Mouse (Mus musculus): ENCODE results near the gene Hexim2.

Hexim2 gene

DNA sequence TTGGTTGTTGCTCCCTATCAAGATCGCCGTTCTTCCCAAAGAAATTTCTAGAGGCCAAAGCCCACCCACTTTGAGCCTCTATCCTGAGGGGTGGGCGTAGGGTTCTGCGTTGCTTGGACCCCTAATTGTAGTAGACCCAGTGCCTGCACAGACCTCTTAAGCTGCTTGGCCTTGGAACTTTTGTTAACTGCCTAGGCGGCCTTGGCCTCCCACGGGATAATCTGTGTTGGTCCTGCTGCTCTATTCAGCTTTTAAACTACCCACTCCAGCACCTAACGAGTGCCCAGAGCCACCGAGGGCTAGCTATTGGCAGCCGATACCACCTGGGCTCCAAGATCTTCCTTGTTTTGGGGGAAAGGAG is 19.7 kb upstream of the Hexim2 start:
- no peak for DNase-seq

GRCm38 (mm10) chr11:103113005-103113404 is 19.2 kb upstream of the Hexim2 start:
- no peak for DNase-seq

- no peak for DNase-seq
These were observed 18.5 kb upstream of the Hexim2 start for GRCm38 (mm10) chr11:103113771-103114170.

- no peak for DNase-seq
These were observed 17.8 kb upstream of the Hexim2 start for GRCm38 (mm10) chr11:103114270-103114943.

DNA sequence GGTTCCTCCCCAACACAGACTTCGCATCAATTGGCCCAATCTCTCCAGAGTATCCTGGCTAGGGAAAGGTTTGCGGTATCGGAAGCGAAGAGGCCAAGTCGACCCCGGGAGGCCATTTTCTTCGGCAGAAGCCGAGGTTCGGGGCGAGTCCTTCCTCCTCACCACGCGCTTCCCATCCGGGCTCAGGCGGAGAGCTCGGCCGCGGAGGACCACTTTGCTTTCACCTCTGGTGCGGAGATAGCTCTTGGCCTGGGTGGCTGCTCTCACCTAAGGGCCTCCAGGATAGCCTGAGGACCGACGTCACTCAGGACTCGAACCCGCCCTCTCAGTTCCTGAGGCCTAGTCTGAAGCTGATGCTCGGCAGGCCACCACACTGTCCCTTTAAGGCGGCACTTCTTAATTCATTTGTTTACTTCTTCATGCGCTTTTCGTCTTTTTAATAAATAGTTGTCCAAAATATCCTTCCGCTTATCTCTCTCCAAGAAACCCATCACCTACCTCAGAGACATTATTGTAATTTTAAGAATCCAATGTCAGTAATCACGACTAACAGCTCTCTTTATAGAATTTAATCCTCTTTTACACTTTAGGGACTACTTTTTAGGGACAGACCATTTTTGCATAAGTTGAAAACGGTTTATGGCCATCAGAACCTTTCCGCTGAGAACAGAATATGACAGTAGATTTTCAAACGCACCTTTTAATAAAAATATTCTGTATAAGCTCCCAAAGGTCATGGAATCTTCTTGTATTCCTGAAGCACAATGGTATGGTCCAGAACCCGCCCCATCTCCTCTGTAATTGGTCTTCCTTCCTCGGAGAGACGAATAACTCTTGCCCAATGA is 16.8 kb upstream of the Hexim2 start:
- DNase-seq: peak; percentile 84

DNA sequence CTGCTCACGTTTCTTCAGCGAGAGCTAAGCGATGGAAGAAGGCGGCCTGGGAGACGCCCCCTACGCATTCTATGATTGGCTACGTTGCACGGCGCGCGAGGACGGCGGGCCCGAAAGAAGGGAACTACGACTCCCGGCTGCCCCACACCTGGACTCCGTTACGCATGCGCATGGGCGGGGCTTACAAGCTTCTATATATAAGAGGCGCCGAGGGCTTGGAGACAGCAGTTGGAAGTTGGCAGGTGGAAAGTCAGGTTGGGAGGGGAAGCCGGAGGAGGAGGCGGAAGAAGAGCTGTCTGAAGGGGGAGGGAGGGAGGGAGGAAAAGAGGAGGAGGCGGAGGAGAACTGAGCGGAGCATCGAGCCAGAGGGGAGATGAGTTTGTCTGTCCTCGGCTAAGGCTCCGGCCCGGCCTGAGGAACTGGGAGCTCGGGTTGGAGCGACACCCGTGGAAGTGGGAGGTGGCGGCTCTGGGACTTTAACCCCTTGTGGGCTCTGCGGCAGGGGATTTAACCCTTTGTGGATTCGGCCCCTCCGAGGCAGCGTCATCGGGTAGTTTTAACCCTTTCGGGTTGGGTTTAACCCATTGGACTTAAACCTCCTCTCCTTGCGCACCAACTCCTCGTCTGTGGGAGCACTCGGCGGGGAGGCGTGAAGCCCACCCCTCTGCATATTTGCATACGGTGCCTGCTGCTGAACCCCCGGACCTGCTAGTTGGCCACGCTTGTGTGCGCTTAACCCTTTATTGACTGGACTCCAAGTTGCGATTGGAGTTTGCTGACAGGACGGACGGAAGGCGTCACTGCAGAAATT is 16.0 kb upstream of the Hexim2 start, which contains the start of gene Hexim1:
Gene Hexim1, plus strand, starts transcription at position 224 of the 811 bp plus-strand sequence.
- peak; percentile 100 for DNase-seq

GRCm38 (mm10) chr11:103116959-103117590 is 15.2 kb upstream of the Hexim2 start:
- DNase-seq: peak; percentile 88

GRCm38 (mm10) chr11:103117591-103118009 is 14.6 kb upstream of the Hexim2 start:
- peak; percentile 58 for DNase-seq

GRCm38 (mm10) chr11:103118866-103119265 is 13.4 kb upstream of the Hexim2 start:
- DNase-seq: no peak

DNA sequence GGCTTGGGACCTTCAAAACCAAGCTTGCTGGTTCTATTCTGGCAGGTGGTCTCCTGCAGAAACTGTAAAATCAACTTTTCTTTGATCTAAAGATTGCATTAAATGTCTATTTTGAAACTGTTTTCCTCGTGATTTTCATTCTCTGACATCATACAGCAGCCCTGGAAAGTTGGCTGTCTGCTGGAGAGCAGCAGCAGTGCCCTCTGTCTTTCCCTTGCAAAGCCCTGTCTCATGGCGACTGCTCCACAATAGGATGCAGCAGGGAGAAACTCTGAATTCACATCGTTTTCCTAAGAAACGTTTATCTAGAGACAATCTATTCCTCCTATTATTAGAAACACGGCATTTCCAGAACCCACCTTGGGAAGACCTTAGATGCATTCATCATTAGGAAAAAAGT is 12.6 kb upstream of the Hexim2 start:
- no peak for DNase-seq

DNA sequence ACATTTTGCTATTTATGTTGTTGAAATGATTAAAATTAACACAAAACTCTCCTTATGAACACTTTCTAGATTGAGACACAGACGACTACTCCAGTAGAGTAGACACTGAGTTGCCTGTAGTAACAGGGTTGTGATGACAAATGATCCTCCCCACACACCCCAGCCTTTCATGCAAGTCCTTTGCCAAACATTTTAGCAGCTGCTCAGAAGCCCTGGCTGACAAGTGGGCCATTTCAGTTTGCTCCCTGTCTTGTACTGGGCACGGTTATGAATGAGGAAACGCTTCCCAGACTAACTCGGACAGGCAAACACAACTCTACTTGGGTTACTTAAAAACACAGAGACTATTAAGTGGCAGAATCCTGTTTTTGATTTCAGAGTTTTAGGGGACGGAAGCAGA is 11.9 kb upstream of the Hexim2 start:
- DNase-seq: no peak

GRCm38 (mm10) chr11:103132576-103133455 is 587 bp downstream of the Hexim2 start:
- peak; percentile 100 for DNase-seq

GRCm38 (mm10) chr11:103133456-103134185 is 1.4 kb downstream of the Hexim2 start:
- peak; percentile 24 for DNase-seq

DNA sequence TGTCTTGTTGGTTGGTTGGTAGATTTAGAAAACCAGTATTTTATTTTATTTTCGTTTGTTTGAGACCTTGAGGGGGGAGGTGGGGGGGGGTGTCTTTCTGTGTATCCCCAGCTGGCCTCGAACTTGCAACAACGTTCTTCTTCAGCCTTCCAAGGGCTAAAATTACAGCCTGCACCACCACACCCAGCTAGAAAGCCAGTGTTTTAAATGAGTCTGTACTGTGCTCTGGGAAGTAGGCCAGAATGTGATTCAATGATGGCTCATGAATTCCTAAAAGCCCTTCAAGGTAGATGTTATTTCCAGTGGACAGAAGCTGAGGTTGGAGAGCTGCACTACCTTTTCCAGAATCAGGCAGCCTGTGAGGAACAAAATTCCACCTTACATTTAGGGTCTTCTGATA is 2.0 kb downstream of the Hexim2 start:
- no peak for DNase-seq

- DNase-seq: no peak
These were observed 3.9 kb downstream of the Hexim2 start for GRCm38 (mm10) chr11:103136039-103136577.

GRCm38 (mm10) chr11:103139951-103140762 is 7.9 kb downstream of the Hexim2 start:
- no peak for DNase-seq

GRCm38 (mm10) chr11:103140763-103141100 is 8.5 kb downstream of the Hexim2 start:
- no peak for DNase-seq

GRCm38 (mm10) chr11:103141101-103141943 is 9.1 kb downstream of the Hexim2 start:
- no peak for DNase-seq

DNA sequence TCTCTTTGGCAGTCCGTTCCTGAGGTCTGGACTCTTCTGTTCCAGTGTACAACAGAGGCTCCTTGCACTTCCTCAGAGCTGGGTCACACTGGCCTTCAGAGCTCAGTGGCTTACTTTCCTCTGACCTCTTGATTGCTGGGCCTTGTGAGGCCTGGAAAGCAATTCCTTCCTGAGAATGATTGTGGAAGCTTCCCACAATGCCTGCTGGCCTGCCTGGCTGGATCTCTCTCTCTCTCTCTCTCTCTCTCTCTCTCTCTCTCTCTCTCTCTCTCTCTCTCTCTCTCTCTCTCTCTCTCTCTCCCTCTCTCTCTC is 9.7 kb downstream of the Hexim2 start:
- DNase-seq: no peak
